Mouse (Mus musculus): ENCODE measurements around the gene Disp2.

- TF ChIP-seq POLR2A (IDR thresholded peaks at IDR 0.05; ENCODE audit: insufficient read length, low read depth) (no peak), MYOG (IDR thresholded peaks at IDR 0.05; ENCODE audit: control insufficient read depth in 1 of 3, insufficient read depth in 1 of 3, insufficient read length in 2 of 3, low read depth in 2 of 3) (no peak), MAX (IDR thresholded peaks at IDR 0.05; ENCODE audit: low read depth) (no peak)
These were observed 49.6 kb downstream of the Disp2 start for GRCm38 (mm10) chr2:118829096-118829495.

All from myocyte (in vitro differentiated cells).